Mouse (Mus musculus) lung, adult 2 months (tissue): ENCODE results near the gene Smtnl2. TPM values are rescaled to one million over a fixed set of nuclear protein-coding genes. Genes with fewer than 3 reads are reported as not detected.

ENCODE experiments used
- DNase-seq: peaks from one replicate; pipeline ENCODE4 v3.0.0; 2022
- H3K4me1 ChIP-seq: fragments of 200-500 bp; 2 replicates; pipeline ENCODE4 v1.6.1; 2011; ENCODE audit warnings: low read length; ENCODE audit not compliant: control insufficient read depth, insufficient read depth
- H3K4me3 ChIP-seq: fragments of 200-500 bp; replicated peaks from 2 replicates; pipeline ENCODE3; 2011; ENCODE audit warnings: low read depth, mild to moderate bottlenecking, control low read depth, low read length; ENCODE audit errors: extremely low read depth
- CTCF ChIP-seq: fragments of 200-500 bp; IDR thresholded peaks from 2 replicates; pipeline ENCODE4 v1.5.1; 2011; ENCODE audit warnings: mild to moderate bottlenecking, low read length, control low read depth; ENCODE audit not compliant: insufficient read depth
- POLR2A ChIP-seq: fragments of 200-500 bp; IDR thresholded peaks from 2 replicates; pipeline ENCODE4 v1.6.1; 2011; ENCODE audit warnings: low read depth, mild to moderate bottlenecking, control low read depth, low read length, borderline replicate concordance; ENCODE audit errors: extremely low read depth
- WGBS: fragments of 180-500 bp; shearing (Covaris S2); methylation state at CpG from one replicate; pipeline ENCODE4 v1.1.7; 2018; 5-methylcytosine and 5-hydroxymethylcytosine counted together
- polyA plus RNA-seq: library from polyadenylated mRNA; depleted of rRNA; stranded (reverse); fragments of >200 nt; gene quantifications from 2 replicates; pipeline ENCODE4 v1.2.3, GENCODE M21; 2012

The Smtnl2 gene
- polyA plus RNA-seq, 1 experiment, result 32.1 TPM

- Histone ChIP-seq H3K4me1 (no peaks in the 10 kb centered on the region; the same call in 1 of the 2 replicates), H3K4me3 (no peak overlapping the region)
- DNase-seq, result no peak
- 43% methylated on average over 4 of the region's 4 CpGs for WGBS
- TF ChIP-seq POLR2A (no peak), CTCF (no peak)
These were observed 6.0 kb downstream of the Smtnl2 start for GRCm38 (mm10) chr11:72405532-72405931.

- Histone ChIP-seq H3K4me1 (no peaks in the 10 kb centered on the region; the same call in 1 of the 2 replicates), H3K4me3 (no peak overlapping the region)
- no peak for DNase-seq
- 77% methylated on average over 12 of the region's 12 CpGs for WGBS
- TF ChIP-seq CTCF (no peak), POLR2A (no peak)
These were observed 8.5 kb downstream of the Smtnl2 start for GRCm38 (mm10) chr11:72402969-72403368.

GRCm38 (mm10) chr11:72402017-72402416 lies 9.5 kb downstream of the Smtnl2 start:
- DNase-seq, result no peak
- Histone ChIP-seq H3K4me1 (peaks cover 4% of the 10 kb centered on the region; the same call in 1 of the 2 replicates), H3K4me3 (no peak overlapping the region)
- TF ChIP-seq POLR2A, result no peak
- TF ChIP-seq CTCF, result no peak
- WGBS, result 55% methylated on average over 5 of the region's 5 CpGs

GRCm38 (mm10) chr11:72401068-72401467 lies 10.4 kb downstream of the Smtnl2 start:
- WGBS, result 83% methylated on average over 12 of the region's 12 CpGs
- peaks cover 4% of the 10 kb centered on the region; the same call in 1 of the 2 replicates for H3K4me1 ChIP-seq
- no peak for DNase-seq

DNA sequence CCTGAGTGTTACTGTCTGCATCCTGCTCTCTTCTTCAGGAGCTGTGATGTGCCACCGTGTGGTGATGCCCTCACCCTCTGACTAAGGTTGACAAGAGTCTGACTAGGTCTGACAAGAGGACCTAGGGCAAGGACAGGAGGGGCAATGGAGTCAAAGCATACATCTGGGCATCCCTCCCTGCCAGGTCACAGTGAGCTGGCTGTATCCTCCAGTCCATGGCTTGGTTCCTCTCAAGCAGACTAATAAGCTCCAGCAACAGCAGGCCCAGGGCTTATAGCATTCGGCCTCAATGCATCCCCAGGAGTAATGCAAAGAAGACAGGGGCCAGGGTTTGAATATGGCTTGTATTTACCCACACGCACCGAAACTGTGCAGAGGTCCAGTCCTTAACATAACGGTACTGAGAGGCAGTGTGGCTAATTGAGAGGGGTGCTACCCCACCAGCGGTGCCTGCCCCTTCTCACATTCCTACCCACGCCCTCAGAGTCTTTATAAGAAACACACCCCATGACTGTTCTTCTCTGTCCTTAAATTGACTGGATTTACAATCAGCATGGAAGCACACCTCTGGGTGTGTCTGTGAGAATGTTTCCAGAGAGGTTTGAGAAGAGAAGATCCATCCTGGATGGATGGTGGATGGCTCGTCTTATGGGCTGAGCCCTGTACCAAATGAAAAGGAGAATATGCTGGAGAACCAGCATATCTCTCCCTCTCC lies 13.5 kb downstream of the Smtnl2 start:
- no peak for DNase-seq
- no peak for TF ChIP-seq CTCF
- no peak for TF ChIP-seq POLR2A
- H3K4me1 ChIP-seq, result peaks cover 4% of the 10 kb centered on the region; the same call in 1 of the 2 replicates
- WGBS, result 74% methylated on average over 8 of the region's 8 CpGs
- H3K4me3 ChIP-seq, result no peak overlapping the region

More at GRCm38 (mm10) chr11:72401068-72401467, 10.4 kb downstream of the Smtnl2 start:
- TF ChIP-seq CTCF (no peak), POLR2A (no peak)
- no peak overlapping the region for H3K4me3 ChIP-seq

GRCm38 (mm10) chr11:72397072-72397471 lies 14.4 kb downstream of the Smtnl2 start:
- Histone ChIP-seq H3K4me1 (peaks cover 4% of the 10 kb centered on the region; the same call in 1 of the 2 replicates), H3K4me3 (no peak overlapping the region)
- no peak for TF ChIP-seq CTCF
- TF ChIP-seq POLR2A, result no peak
- WGBS, result 36% methylated on average over 10 of the region's 10 CpGs
- peak; percentile 66 for DNase-seq

- TF ChIP-seq CTCF (no peak), POLR2A (no peak)
- WGBS, result 54% methylated on average over 7 of the region's 7 CpGs
- no peak for DNase-seq
- H3K4me3 ChIP-seq, result no peak overlapping the region
- peaks cover 4% of the 10 kb centered on the region; the same call in 1 of the 2 replicates for H3K4me1 ChIP-seq
These were observed 14.9 kb downstream of the Smtnl2 start for GRCm38 (mm10) chr11:72396621-72397020.

GRCm38 (mm10) chr11:72395652-72396051 lies 15.9 kb downstream of the Smtnl2 start:
- peaks cover 4% of the 10 kb centered on the region; the same call in 1 of the 2 replicates for H3K4me1 ChIP-seq
- WGBS, result 69% methylated on average over 6 of the region's 6 CpGs
- TF ChIP-seq POLR2A (no peak), CTCF (no peak)
- H3K4me3 ChIP-seq, result no peak overlapping the region
- DNase-seq, result no peak

- no peak for DNase-seq
- WGBS, result 74% methylated on average over 2 of the region's 2 CpGs
- no peak overlapping the region for H3K4me3 ChIP-seq
- peaks cover 4% of the 10 kb centered on the region; the same call in 1 of the 2 replicates for H3K4me1 ChIP-seq
- no peak for TF ChIP-seq CTCF
These were observed 16.8 kb downstream of the Smtnl2 start for GRCm38 (mm10) chr11:72394694-72395093.

DNA sequence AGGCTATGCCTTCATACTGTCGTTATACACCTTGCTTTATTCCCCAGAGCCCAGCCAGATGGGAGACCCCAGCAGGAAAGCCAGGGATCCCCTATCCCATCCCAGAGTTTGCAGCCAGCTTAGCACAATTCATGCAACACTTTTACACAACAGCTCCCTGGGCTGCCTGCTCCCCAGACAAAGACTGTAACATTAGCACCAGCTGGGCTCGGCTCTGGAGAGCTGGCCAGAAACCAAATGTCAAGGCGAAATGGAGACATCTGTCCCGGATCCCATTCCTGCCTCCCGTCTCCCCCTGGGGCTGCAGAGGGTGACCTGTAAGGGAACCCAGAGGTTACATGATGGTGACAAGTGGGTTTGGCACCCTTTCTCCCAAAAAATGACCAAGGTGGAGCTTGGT lies 17.8 kb downstream of the Smtnl2 start:
- Histone ChIP-seq H3K4me1 (peaks cover 4% of the 10 kb centered on the region; the same call in 1 of the 2 replicates), H3K4me3 (no peak overlapping the region)
- 54% methylated on average over 5 of the region's 5 CpGs for WGBS
- no peak for DNase-seq
- TF ChIP-seq POLR2A (no peak), CTCF (no peak)
